Mouse (Mus musculus) neural tube, embryonic 13.5 days (tissue): ENCODE results near the gene Frmd4a. TPM values are rescaled to one million over a fixed set of nuclear protein-coding genes. Genes with fewer than 3 reads are reported as not detected.
A peak's percentile ranks its signal among the peaks of the same experiment; 100 is the strongest.

Experiments
- ATAC-seq: fragments of 200-750 bp; cut with Nextera tagmentation; 2 replicates; pipeline ENCODE4 v1.8.0; 2017; ENCODE audit warnings: low read depth, mild to moderate bottlenecking, moderate TSS enrichment, moderate library complexity
- H3K27ac ChIP-seq: fragments of 300-500 bp; sonication (generic); replicated peaks from 2 replicates; pipeline ENCODE4 v1.5.1; 2015; ENCODE audit warnings: moderate library complexity, mild to moderate bottlenecking, inconsistent platforms
- H3K27me3 ChIP-seq: fragments of 300-500 bp; sonication (generic); 2 replicates; pipeline ENCODE4 v1.6.1; 2015; ENCODE audit warnings: mild to moderate bottlenecking, inconsistent platforms
- H3K36me3 ChIP-seq: fragments of 300-500 bp; sonication (generic); 2 replicates; pipeline ENCODE4 v1.6.1; 2015; ENCODE audit warnings: mild to moderate bottlenecking, inconsistent platforms
- H3K4me1 ChIP-seq: fragments of 300-500 bp; sonication (generic); replicated peaks from 2 replicates; pipeline ENCODE4 v1.6.1; 2015; ENCODE audit warnings: inconsistent platforms
- H3K4me2 ChIP-seq: fragments of 300-500 bp; sonication (generic); 2 replicates; pipeline ENCODE4 v1.6.1; 2015; ENCODE audit warnings: inconsistent platforms, mild to moderate bottlenecking, moderate library complexity
- H3K4me3 ChIP-seq: fragments of 300-500 bp; sonication (generic); 2 replicates; pipeline ENCODE4 v1.5.1; 2015; ENCODE audit warnings: mild to moderate bottlenecking, inconsistent platforms
- H3K9ac ChIP-seq: fragments of 300-500 bp; sonication (generic); 2 replicates; pipeline ENCODE4 v1.6.1; 2015; ENCODE audit warnings: moderate library complexity, mild to moderate bottlenecking, inconsistent platforms
- H3K9me3 ChIP-seq: fragments of 300-500 bp; sonication (generic); 2 replicates; pipeline ENCODE4 v1.6.1; 2016; ENCODE audit warnings: inconsistent platforms
- WGBS: fragments of 180-500 bp; shearing (Covaris S2); methylation state at CpG from one replicate; pipeline ENCODE4 v1.1.7; 2015; 5-methylcytosine and 5-hydroxymethylcytosine counted together
- polyA plus RNA-seq: library from polyadenylated mRNA; unstranded; fragments of >200 nt; fragmentation: Nextera tagmentation; extraction: Ambion mirVana; gene quantifications from 2 replicates; pipeline ENCODE4 v1.2.1, GENCODE M21; 2015

Frmd4a gene
- polyA plus RNA-seq, 1 experiment from 2014 or later, result 49.2 TPM

- ATAC-seq, result no peak
- Histone ChIP-seq H3K9me3 (0 out of 2 replicates have a peak, but pooled peaks cover 9% of the 10 kb centered on the region), H3K4me1 (peaks cover 15% of the 10 kb centered on the region), H3K4me2 (no peak overlapping the region), H3K4me3 (no peak overlapping the region), H3K36me3 (peaks cover 54% of the 10 kb centered on the region), H3K27ac (no peak overlapping the region), H3K27me3 (no peaks in the 10 kb centered on the region), H3K9ac (no peak overlapping the region)
- 39% methylated on average over 7 of the region's 7 CpGs for WGBS
Measured at GRCm38 (mm10) chr2:4472760-4473480, 455.4 kb downstream of the Frmd4a start.

GRCm38 (mm10) chr2:4473866-4474538, 456.5 kb downstream of the Frmd4a start:
- 0 out of 2 replicates have a peak, but pooled peaks have one; percentile 51 for ATAC-seq
- Histone ChIP-seq H3K4me3 (no peak overlapping the region), H3K4me2 (no peak overlapping the region), H3K27me3 (no peaks in the 10 kb centered on the region), H3K9ac (no peak overlapping the region), H3K27ac (no peak overlapping the region; the same call in 1 of the 2 replicates), H3K9me3 (no peaks in the 10 kb centered on the region), H3K36me3 (peaks cover 44% of the 10 kb centered on the region), H3K4me1 (peaks cover 15% of the 10 kb centered on the region)
- 84% methylated on average over 7 of the region's 8 CpGs for WGBS

GRCm38 (mm10) chr2:4474539-4474937, 457.0 kb downstream of the Frmd4a start:
- Histone ChIP-seq H3K9me3 (no peaks in the 10 kb centered on the region), H3K36me3 (peaks cover 41% of the 10 kb centered on the region), H3K4me2 (no peak overlapping the region), H3K4me1 (peaks cover 15% of the 10 kb centered on the region), H3K27me3 (no peaks in the 10 kb centered on the region), H3K9ac (no peak overlapping the region), H3K4me3 (no peak overlapping the region), H3K27ac (no peak overlapping the region; the same call in 1 of the 2 replicates)
- ATAC-seq, result no peak

GRCm38 (mm10) chr2:4475991-4476390, 458.5 kb downstream of the Frmd4a start:
- no peak overlapping the region for H3K4me3 ChIP-seq
- no peak overlapping the region for H3K4me2 ChIP-seq
- H3K27me3 ChIP-seq, result no peaks in the 10 kb centered on the region
- WGBS, result 68% methylated on average over 4 of the region's 4 CpGs
- H3K27ac ChIP-seq, result no peak overlapping the region
- no peak for ATAC-seq
- peaks cover 41% of the 10 kb centered on the region for H3K36me3 ChIP-seq
- no peak overlapping the region for H3K9ac ChIP-seq
- no peaks in the 10 kb centered on the region for H3K9me3 ChIP-seq
- peaks cover 23% of the 10 kb centered on the region for H3K4me1 ChIP-seq

GRCm38 (mm10) chr2:4476608-4477007, 459.1 kb downstream of the Frmd4a start:
- no peak overlapping the region for H3K4me3 ChIP-seq
- no peak overlapping the region for H3K9ac ChIP-seq
- H3K27me3 ChIP-seq, result no peaks in the 10 kb centered on the region
- H3K4me1 ChIP-seq, result peaks cover 30% of the 10 kb centered on the region
- H3K36me3 ChIP-seq, result peaks cover 41% of the 10 kb centered on the region
- ATAC-seq, result no peak
- WGBS, result 91% methylated on average over 5 of the region's 5 CpGs
- H3K9me3 ChIP-seq, result no peaks in the 10 kb centered on the region
- H3K27ac ChIP-seq, result no peak overlapping the region
- no peak overlapping the region for H3K4me2 ChIP-seq

- no peak overlapping the region for H3K9ac ChIP-seq
- no peak for ATAC-seq
- no peak overlapping the region for H3K4me3 ChIP-seq
- H3K36me3 ChIP-seq, result peaks cover 41% of the 10 kb centered on the region
- no peaks in the 10 kb centered on the region for H3K9me3 ChIP-seq
- no peak overlapping the region for H3K4me2 ChIP-seq
- H3K4me1 ChIP-seq, result peaks cover 31% of the 10 kb centered on the region
- H3K27me3 ChIP-seq, result no peaks in the 10 kb centered on the region
- 74% methylated on average over 5 of the region's 5 CpGs for WGBS
- H3K27ac ChIP-seq, result no peak overlapping the region
Measured at GRCm38 (mm10) chr2:4477311-4477710, 459.8 kb downstream of the Frmd4a start.

GRCm38 (mm10) chr2:4480180-4480579, 462.7 kb downstream of the Frmd4a start:
- Histone ChIP-seq H3K4me1 (peaks cover 21% of the 10 kb centered on the region), H3K27me3 (no peaks in the 10 kb centered on the region), H3K27ac (0 out of 2 replicates have a peak overlapping the region, but pooled peaks have one; percentile 3), H3K36me3 (peaks cover 33% of the 10 kb centered on the region), H3K4me2 (no peak overlapping the region), H3K9me3 (no peaks in the 10 kb centered on the region), H3K9ac (no peak overlapping the region), H3K4me3 (no peak overlapping the region)
- no peak for ATAC-seq
- 89% methylated on average over 5 of the region's 5 CpGs for WGBS

- no peak overlapping the region for H3K27ac ChIP-seq
- no peaks in the 10 kb centered on the region for H3K27me3 ChIP-seq
- H3K4me3 ChIP-seq, result no peak overlapping the region
- H3K9ac ChIP-seq, result no peak overlapping the region
- H3K4me2 ChIP-seq, result no peak overlapping the region
- peaks cover 31% of the 10 kb centered on the region for H3K4me1 ChIP-seq
- peaks cover 23% of the 10 kb centered on the region for H3K36me3 ChIP-seq
- H3K9me3 ChIP-seq, result no peaks in the 10 kb centered on the region
- no peak for ATAC-seq
- WGBS, result 65% methylated on average over 11 of the region's 11 CpGs
Measured at GRCm38 (mm10) chr2:4481154-4481553, 463.6 kb downstream of the Frmd4a start.

GRCm38 (mm10) chr2:4486185-4486584, 468.7 kb downstream of the Frmd4a start:
- no peak overlapping the region for H3K9ac ChIP-seq
- no peak for ATAC-seq
- peaks cover 9% of the 10 kb centered on the region; the same call in 1 of the 2 replicates for H3K36me3 ChIP-seq
- H3K4me1 ChIP-seq, result peaks cover 63% of the 10 kb centered on the region
- H3K9me3 ChIP-seq, result no peaks in the 10 kb centered on the region
- no peak overlapping the region for H3K4me2 ChIP-seq
- H3K4me3 ChIP-seq, result no peak overlapping the region
- peak overlapping the region; percentile 82 for H3K27ac ChIP-seq
- no peaks in the 10 kb centered on the region for H3K27me3 ChIP-seq
- WGBS, result 88% methylated on average over 5 of the region's 5 CpGs

- Histone ChIP-seq H3K4me1 (peaks cover 69% of the 10 kb centered on the region), H3K9me3 (no peaks in the 10 kb centered on the region), H3K27ac (peak overlapping the region; percentile 50; the same call in 1 of the 2 replicates), H3K9ac (no peak overlapping the region), H3K4me2 (no peak overlapping the region), H3K27me3 (no peaks in the 10 kb centered on the region), H3K36me3 (peaks cover 9% of the 10 kb centered on the region; the same call in 1 of the 2 replicates), H3K4me3 (no peak overlapping the region)
- WGBS, result 84% methylated on average over 2 of the region's 2 CpGs
- ATAC-seq, result no peak
Measured at GRCm38 (mm10) chr2:4487280-4487679, 469.8 kb downstream of the Frmd4a start.

- H3K9me3 ChIP-seq, result no peaks in the 10 kb centered on the region
- H3K27me3 ChIP-seq, result no peaks in the 10 kb centered on the region
- ATAC-seq, result peak; percentile 21; the same call in 1 of the 2 replicates
- peaks cover 3% of the 10 kb centered on the region; the same call in 1 of the 2 replicates for H3K36me3 ChIP-seq
- H3K4me2 ChIP-seq, result no peak overlapping the region
- H3K9ac ChIP-seq, result no peak overlapping the region
- WGBS, result 34% methylated on average over 5 of the region's 5 CpGs
- peak overlapping the region; percentile 72 for H3K27ac ChIP-seq
- H3K4me3 ChIP-seq, result no peak overlapping the region
- H3K4me1 ChIP-seq, result peaks cover 71% of the 10 kb centered on the region
Measured at GRCm38 (mm10) chr2:4490845-4491244, 473.3 kb downstream of the Frmd4a start.
